Mouse (Mus musculus): ENCODE data around the gene Hoxc12. TPM values are rescaled to one million over a fixed set of nuclear protein-coding genes. Genes with fewer than 3 reads are reported as not detected.
A peak's percentile ranks its signal among the peaks of the same experiment; 100 is the strongest.

The Hoxc12 gene
- total RNA-seq, 4 experiments from 2014 or later = not detected

DNA sequence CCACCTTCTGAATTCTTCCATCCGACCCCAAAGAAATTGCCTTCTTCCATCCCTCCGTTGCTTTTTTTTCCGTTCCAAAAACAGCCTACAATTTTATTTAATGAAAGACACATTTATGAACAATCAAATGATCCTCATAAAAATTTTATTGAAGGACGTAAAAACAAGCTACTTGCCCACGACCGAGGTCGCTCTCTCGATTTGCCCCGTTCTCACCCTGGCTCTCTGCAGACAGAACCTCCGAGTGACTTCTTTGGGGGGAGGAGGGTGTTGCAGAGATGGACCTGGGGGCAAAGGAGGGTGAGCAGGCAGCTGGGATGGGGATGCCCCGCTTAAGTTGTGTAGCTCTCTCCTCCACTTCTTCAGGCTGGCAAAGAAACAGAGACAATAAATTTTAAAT is 43.8 kb downstream of the Hoxc12 start:
- DNase-seq (ENCODE audit: low spot score in 2 of 2) = no peak

DNA sequence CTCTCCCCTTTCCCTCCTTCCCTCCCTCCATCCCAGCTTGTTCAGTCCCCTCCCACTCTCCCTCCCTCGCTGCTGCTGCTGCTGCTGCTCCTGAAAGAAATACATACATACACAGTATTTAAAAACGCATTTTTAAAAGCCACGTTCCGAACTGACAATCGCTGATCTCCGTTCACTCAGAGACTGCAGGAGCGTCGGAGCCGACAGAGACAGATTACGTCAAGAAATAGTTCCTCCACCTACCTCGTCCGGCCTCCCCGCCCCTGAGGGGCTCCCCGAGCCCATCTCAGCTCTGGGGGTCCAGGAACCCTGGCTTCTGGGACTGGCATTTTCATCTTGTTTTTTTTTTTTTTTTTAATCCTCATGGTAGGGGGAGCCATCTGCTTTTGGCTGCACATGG is 44.4 kb downstream of the Hoxc12 start:
- DNase-seq (ENCODE audit: low spot score in 2 of 2) = no peak

DNA sequence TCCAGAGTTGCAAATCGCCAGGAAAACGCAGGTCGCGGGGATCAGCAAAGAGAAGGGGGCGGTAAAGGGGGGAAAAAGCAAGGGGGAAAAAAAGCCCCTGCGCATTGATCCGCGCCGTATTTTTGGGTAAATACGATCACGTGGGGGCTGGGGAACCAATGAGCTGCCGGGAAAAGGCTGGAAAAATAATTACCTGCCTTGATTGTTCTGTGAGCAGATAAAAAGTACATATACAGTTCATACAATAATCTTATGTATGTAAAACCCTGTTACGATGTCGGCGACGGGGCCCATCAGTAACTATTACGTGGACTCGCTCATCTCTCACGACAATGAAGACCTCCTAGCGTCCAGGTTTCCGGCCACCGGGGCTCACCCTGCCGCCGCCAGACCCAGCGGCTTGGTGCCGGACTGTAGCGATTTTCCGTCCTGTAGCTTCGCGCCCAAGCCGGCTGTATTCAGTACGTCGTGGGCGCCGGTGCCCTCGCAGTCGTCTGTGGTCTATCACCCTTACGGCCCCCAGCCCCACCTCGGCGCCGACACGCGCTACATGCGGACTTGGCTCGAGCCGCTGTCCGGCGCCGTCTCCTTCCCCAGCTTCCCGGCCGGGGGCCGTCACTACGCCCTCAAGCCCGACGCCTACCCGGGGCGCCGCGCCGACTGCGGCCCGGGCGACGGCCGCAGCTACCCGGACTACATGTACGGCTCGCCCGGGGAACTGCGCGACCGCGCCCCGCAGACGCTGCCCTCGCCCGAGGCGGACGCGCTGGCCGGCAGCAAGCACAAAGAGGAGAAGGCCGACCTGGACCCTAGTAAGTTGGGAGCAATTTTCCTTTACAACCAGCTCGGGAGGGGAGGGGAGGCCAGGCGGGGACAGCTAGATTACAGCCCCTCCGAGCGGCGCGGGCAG is 45.1 kb downstream of the Hoxc12 start:
- DNase-seq (ENCODE audit: low spot score in 2 of 2) = no peak

DNA sequence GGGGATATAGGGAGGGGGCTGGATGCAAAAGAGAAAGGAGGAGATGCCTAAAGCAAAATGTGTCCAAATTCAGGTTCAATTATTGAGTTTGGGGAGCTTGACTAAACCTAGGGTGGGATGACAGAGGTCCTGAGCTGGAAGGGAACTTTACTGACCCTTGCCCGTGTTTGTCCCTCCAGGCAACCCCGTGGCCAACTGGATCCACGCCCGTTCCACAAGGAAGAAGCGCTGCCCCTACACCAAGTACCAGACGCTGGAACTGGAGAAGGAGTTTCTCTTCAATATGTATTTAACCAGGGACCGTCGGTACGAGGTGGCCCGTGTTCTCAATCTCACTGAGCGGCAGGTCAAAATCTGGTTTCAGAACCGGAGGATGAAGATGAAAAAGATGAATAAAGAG is 47.2 kb downstream of the Hoxc12 start:
- DNase-seq (ENCODE audit: low spot score in 2 of 2) = no peak

DNA sequence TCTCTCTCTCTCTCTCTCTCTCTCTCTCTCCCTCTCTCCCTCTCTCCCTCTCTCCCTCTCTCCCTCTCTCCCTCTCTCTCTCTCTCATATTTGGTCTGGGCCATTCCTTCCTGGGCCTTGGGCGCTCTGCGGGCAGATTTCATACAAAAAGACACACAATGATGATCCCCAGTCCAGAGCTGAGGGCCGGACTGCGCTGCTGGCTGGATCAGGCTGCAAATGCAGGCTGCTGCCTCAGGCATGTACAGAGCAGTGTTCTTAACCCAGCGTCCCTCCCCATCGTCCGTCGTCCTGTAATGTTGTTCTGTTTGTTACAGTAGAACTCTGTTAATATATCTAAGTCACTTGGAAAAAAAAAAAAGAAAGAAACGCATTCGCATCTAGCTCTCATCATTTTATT is 48.0 kb downstream of the Hoxc12 start:
- no peak for DNase-seq (ENCODE audit: low spot score in 2 of 2)

DNA sequence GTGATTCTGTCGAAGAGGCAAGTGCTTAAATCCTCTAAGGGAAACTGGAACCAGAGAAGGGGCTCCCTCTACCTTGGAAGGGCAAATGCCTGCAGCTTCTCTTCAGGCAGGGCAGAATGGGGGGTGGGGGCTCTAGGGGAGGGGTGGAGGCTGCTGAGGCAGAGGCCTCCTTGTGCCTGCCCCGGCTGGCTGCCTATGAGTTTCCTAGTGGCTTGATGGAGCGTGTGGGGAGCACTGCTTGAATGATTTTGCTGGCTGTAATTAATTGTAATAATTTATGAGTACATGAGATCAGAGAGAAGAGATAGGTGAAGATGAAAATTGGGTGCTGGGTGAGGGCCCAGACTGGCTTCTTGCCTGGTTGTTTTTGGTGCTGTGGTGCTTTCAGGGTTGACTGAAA is 48.4 kb downstream of the Hoxc12 start:
- no peak for DNase-seq (ENCODE audit: low spot score in 2 of 2)

DNA sequence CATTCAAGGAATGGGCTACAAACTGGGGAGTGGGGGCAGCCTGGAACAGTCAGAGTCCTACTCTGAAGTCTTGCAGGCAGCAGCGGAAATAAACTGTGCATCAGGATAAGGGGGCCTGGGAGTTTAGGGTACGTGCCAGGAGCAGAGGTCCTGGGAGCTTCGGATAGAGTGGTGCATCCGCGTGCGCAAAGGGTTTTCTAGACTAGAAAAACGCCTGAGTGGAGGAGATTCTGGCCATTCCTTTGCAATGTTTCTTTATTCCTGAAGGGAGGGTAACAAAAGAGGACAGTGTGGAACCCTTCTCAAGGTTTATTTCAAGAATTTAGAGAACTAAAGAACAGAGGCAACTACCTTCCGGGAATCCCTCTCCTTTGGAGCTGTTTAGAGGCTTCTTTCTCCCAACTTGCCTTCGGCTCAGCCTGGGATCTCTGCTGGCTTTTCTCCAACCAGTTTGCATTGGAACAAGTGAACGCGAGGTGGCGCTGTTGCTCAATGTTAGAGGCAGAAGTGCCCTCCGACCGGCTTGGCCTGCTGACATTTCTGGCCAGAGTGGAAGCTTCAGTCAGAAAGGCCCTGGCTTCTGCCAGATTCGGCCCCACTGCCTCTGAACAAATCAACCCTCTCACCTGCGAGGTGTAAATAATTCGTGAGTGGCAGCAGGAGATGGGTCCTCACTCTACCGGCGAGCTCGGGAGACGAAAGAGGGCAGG is 50.7 kb downstream of the Hoxc12 start:
- peak; percentile 53 to 85 for DNase-seq (ENCODE audit: low spot score in 2 of 2)

DNA sequence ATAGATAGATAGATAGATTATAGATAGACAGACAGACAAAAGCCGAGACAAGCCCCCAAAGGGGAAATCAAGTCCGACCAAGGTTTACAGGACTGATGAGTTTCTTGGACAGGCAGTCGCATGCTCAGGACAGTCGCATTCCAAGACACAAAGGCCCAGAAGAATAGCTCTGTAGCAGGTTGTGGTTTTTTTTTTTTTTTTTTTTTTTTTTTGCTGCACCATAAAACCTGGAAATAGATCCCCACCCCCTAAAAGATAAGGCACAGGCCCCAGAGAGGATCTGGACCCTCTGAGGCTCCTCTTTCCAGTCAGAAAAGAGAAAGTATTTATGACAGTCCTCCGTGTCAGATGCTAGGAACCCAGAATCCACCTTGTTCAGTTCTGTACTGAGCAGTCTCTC is 51.5 kb downstream of the Hoxc12 start:
- DNase-seq (ENCODE audit: low spot score in 2 of 2) = no peak

Small RNA genes lying within 50 kb of the gene (microRNA-seq; reads per million reads assigned to microRNA genes)
- 0.51 to 0.64 reads per million in 2 experiments for gene Mir196a-2

Other genes starting within 250 kb of the Hoxc12 start
- gene Calcoco1, start 214.6 kb upstream of the Hoxc12 start, total RNA-seq (2022) = 10 to 100 TPM; 87.2 to 96.6 (median 91.0) TPM
- not detected for gene Hoxc13, start 15.7 kb upstream of the Hoxc12 start, total RNA-seq (2022)
- gene Hoxc11, start 17.7 kb downstream of the Hoxc12 start, total RNA-seq (2022) = not detected
- gene Hoxc10, start 30.0 kb downstream of the Hoxc12 start, total RNA-seq (2022) = not detected
- gene Hoxc5, start 30.7 kb downstream of the Hoxc12 start, total RNA-seq (2022) = not detected
- gene Hoxc9, start 39.7 kb downstream of the Hoxc12 start, total RNA-seq (2022) = not detected
- not detected for gene Hoxc8, start 53.9 kb downstream of the Hoxc12 start, total RNA-seq (2022)
- gene Hoxc6, start 61.5 kb downstream of the Hoxc12 start, total RNA-seq (2022) = not detected
- gene Hoxc4, start 82.2 kb downstream of the Hoxc12 start, total RNA-seq (2022) = not detected
- gene Smug1, start 230.3 kb downstream of the Hoxc12 start, total RNA-seq (2022) = 10 to 100 TPM; 13.2 to 21.6 (median 17.3) TPM

Data from layer of hippocampus, adult 8-10 months (tissue).